Mouse (Mus musculus): ENCODE measurements at regions not wholly inside any gene's neighbourhood (a gene's known extent, or its start where the extent isn't known, plus 50 kb on each side); places are given as distances from the start of the nearest gene placed in this dataset.

- WGBS, result 42% methylated on average over 3 of the region's 3 CpGs
- H3K27ac ChIP-seq (ENCODE audit: low read depth, low read length), result no peak overlapping the region
- ATAC-seq, result 0 out of 2 replicates have a peak, but pooled peaks have one; percentile 10
- H3K4me2 ChIP-seq (ENCODE audit: low read length), result no peak overlapping the region
- no peak overlapping the region for H3K4me3 ChIP-seq (ENCODE audit: low read depth, low read length)
- H3K9ac ChIP-seq (ENCODE audit: low read length), result no peak overlapping the region
- H3K9me3 ChIP-seq (replicated peaks; ENCODE audit: control insufficient read depth, low read length), result no peaks in the 10 kb centered on the region
- no peaks in the 10 kb centered on the region for H3K27me3 ChIP-seq (replicated peaks; ENCODE audit: control insufficient read depth, insufficient read depth, low read length)
- H3K36me3 ChIP-seq (ENCODE audit: control insufficient read depth, insufficient read depth, low read length), result no peaks in the 10 kb centered on the region
- peak; percentile 61 for DNase-seq (ENCODE audit: low spot score)
- no peaks in the 10 kb centered on the region for H3K4me1 ChIP-seq (ENCODE audit: control insufficient read depth, insufficient read depth, low read length)
These were observed 885.8 kb upstream of the Ddx18 start for GRCm38 (mm10) chr1:122453617-122454016.

GRCm38 (mm10) chr1:122439358-122439757 is 871.6 kb upstream of the Ddx18 start:
- Histone ChIP-seq H3K36me3 (ENCODE audit: control insufficient read depth, insufficient read depth, low read length) (no peaks in the 10 kb centered on the region), H3K27ac (ENCODE audit: low read depth, low read length) (no peak overlapping the region), H3K4me3 (ENCODE audit: low read depth, low read length) (no peak overlapping the region), H3K27me3 (replicated peaks; ENCODE audit: control insufficient read depth, insufficient read depth, low read length) (no peaks in the 10 kb centered on the region), H3K9me3 (replicated peaks; ENCODE audit: control insufficient read depth, low read length) (no peaks in the 10 kb centered on the region), H3K4me2 (ENCODE audit: low read length) (no peak overlapping the region), H3K9ac (ENCODE audit: low read length) (no peak overlapping the region), H3K4me1 (ENCODE audit: control insufficient read depth, insufficient read depth, low read length) (no peaks in the 10 kb centered on the region)
- 73% methylated on average over 3 of the region's 3 CpGs for WGBS
- DNase-seq (ENCODE audit: low spot score), result peak; percentile 3
- no peak for ATAC-seq

GRCm38 (mm10) chr1:122423503-122423902 is 855.7 kb upstream of the Ddx18 start:
- Histone ChIP-seq H3K4me1 (ENCODE audit: control insufficient read depth, insufficient read depth, low read length) (no peaks in the 10 kb centered on the region), H3K9ac (ENCODE audit: low read length) (no peak overlapping the region), H3K27ac (ENCODE audit: low read depth, low read length) (no peak overlapping the region), H3K9me3 (replicated peaks; ENCODE audit: control insufficient read depth, low read length) (no peaks in the 10 kb centered on the region), H3K4me3 (ENCODE audit: low read depth, low read length) (no peak overlapping the region), H3K4me2 (ENCODE audit: low read length) (no peak overlapping the region), H3K27me3 (replicated peaks; ENCODE audit: control insufficient read depth, insufficient read depth, low read length) (no peaks in the 10 kb centered on the region), H3K36me3 (ENCODE audit: control insufficient read depth, insufficient read depth, low read length) (no peaks in the 10 kb centered on the region)
- WGBS, result 51% methylated on average over 2 of the region's 2 CpGs
- ATAC-seq, result no peak
- peak; percentile 11 for DNase-seq (ENCODE audit: low spot score)

GRCm38 (mm10) chr1:122396342-122396741 is 828.6 kb upstream of the Ddx18 start:
- H3K9ac ChIP-seq (ENCODE audit: low read length), result no peak overlapping the region
- H3K27me3 ChIP-seq (replicated peaks; ENCODE audit: control insufficient read depth, insufficient read depth, low read length), result no peaks in the 10 kb centered on the region
- H3K9me3 ChIP-seq (replicated peaks; ENCODE audit: control insufficient read depth, low read length), result no peaks in the 10 kb centered on the region
- no peaks in the 10 kb centered on the region for H3K4me1 ChIP-seq (ENCODE audit: control insufficient read depth, insufficient read depth, low read length)
- no peak overlapping the region for H3K4me3 ChIP-seq (ENCODE audit: low read depth, low read length)
- WGBS, result 97% methylated on average over 2 of the region's 2 CpGs
- no peak for DNase-seq (ENCODE audit: low spot score)
- H3K36me3 ChIP-seq (ENCODE audit: control insufficient read depth, insufficient read depth, low read length), result no peaks in the 10 kb centered on the region
- no peak overlapping the region for H3K4me2 ChIP-seq (ENCODE audit: low read length)
- no peak overlapping the region for H3K27ac ChIP-seq (ENCODE audit: low read depth, low read length)
- ATAC-seq, result no peak

- no peaks in the 10 kb centered on the region for H3K27me3 ChIP-seq (replicated peaks; ENCODE audit: control insufficient read depth, insufficient read depth, low read length)
- no peak overlapping the region for H3K4me3 ChIP-seq (ENCODE audit: low read depth, low read length)
- H3K4me1 ChIP-seq (ENCODE audit: control insufficient read depth, insufficient read depth, low read length), result no peaks in the 10 kb centered on the region
- peak; percentile 32 for DNase-seq (ENCODE audit: low spot score)
- no peaks in the 10 kb centered on the region for H3K9me3 ChIP-seq (replicated peaks; ENCODE audit: control insufficient read depth, low read length)
- ATAC-seq, result peak; percentile 57
- H3K36me3 ChIP-seq (ENCODE audit: control insufficient read depth, insufficient read depth, low read length), result no peaks in the 10 kb centered on the region
- no peak overlapping the region for H3K9ac ChIP-seq (ENCODE audit: low read length)
- H3K4me2 ChIP-seq (ENCODE audit: low read length), result no peak overlapping the region
- 59% methylated on average over 3 of the region's 3 CpGs for WGBS
- no peak overlapping the region for H3K27ac ChIP-seq (ENCODE audit: low read depth, low read length)
These were observed 826.0 kb upstream of the Ddx18 start for GRCm38 (mm10) chr1:122393660-122394355.

GRCm38 (mm10) chr1:122357015-122357414 is 789.2 kb upstream of the Ddx18 start:
- Histone ChIP-seq H3K9me3 (replicated peaks; ENCODE audit: control insufficient read depth, low read length) (no peaks in the 10 kb centered on the region; the same call in 1 of the 2 replicates), H3K27me3 (replicated peaks; ENCODE audit: control insufficient read depth, insufficient read depth, low read length) (0 out of 2 replicates have a peak, but pooled peaks cover 3% of the 10 kb centered on the region), H3K4me3 (ENCODE audit: low read depth, low read length) (no peak overlapping the region), H3K4me2 (ENCODE audit: low read length) (no peak overlapping the region), H3K4me1 (ENCODE audit: control insufficient read depth, insufficient read depth, low read length) (no peaks in the 10 kb centered on the region), H3K36me3 (ENCODE audit: control insufficient read depth, insufficient read depth, low read length) (no peaks in the 10 kb centered on the region), H3K9ac (ENCODE audit: low read length) (no peak overlapping the region), H3K27ac (ENCODE audit: low read depth, low read length) (no peak overlapping the region)
- ATAC-seq, result no peak
- DNase-seq (ENCODE audit: low spot score), result peak; percentile 95
- WGBS, result 96% methylated on average over 16 of the region's 16 CpGs

GRCm38 (mm10) chr1:122351530-122351929 is 783.7 kb upstream of the Ddx18 start:
- Histone ChIP-seq H3K4me1 (ENCODE audit: control insufficient read depth, insufficient read depth, low read length) (no peaks in the 10 kb centered on the region), H3K9ac (ENCODE audit: low read length) (no peak overlapping the region), H3K4me3 (ENCODE audit: low read depth, low read length) (no peak overlapping the region), H3K27me3 (replicated peaks; ENCODE audit: control insufficient read depth, insufficient read depth, low read length) (no peaks in the 10 kb centered on the region), H3K4me2 (ENCODE audit: low read length) (no peak overlapping the region), H3K27ac (ENCODE audit: low read depth, low read length) (no peak overlapping the region), H3K36me3 (ENCODE audit: control insufficient read depth, insufficient read depth, low read length) (no peaks in the 10 kb centered on the region), H3K9me3 (replicated peaks; ENCODE audit: control insufficient read depth, low read length) (no peaks in the 10 kb centered on the region)
- DNase-seq (ENCODE audit: low spot score) (peak; percentile 34), ATAC-seq (no peak)

- no peak overlapping the region for H3K27ac ChIP-seq (ENCODE audit: low read depth, low read length)
- H3K4me1 ChIP-seq (ENCODE audit: control insufficient read depth, insufficient read depth, low read length), result no peaks in the 10 kb centered on the region
- H3K4me2 ChIP-seq (ENCODE audit: low read length), result no peak overlapping the region
- H3K9me3 ChIP-seq (replicated peaks; ENCODE audit: control insufficient read depth, low read length), result no peaks in the 10 kb centered on the region
- 80% methylated on average over 6 of the region's 6 CpGs for WGBS
- DNase-seq (ENCODE audit: low spot score) (no peak), ATAC-seq (no peak)
- no peaks in the 10 kb centered on the region for H3K36me3 ChIP-seq (ENCODE audit: control insufficient read depth, insufficient read depth, low read length)
- no peak overlapping the region for H3K9ac ChIP-seq (ENCODE audit: low read length)
- H3K4me3 ChIP-seq (ENCODE audit: low read depth, low read length), result no peak overlapping the region
- no peaks in the 10 kb centered on the region for H3K27me3 ChIP-seq (replicated peaks; ENCODE audit: control insufficient read depth, insufficient read depth, low read length)
These were observed 765.5 kb upstream of the Ddx18 start for GRCm38 (mm10) chr1:122333267-122333666.

GRCm38 (mm10) chr1:122328276-122328675 is 760.5 kb upstream of the Ddx18 start:
- H3K27me3 ChIP-seq (replicated peaks; ENCODE audit: control insufficient read depth, insufficient read depth, low read length), result no peaks in the 10 kb centered on the region
- H3K4me3 ChIP-seq (ENCODE audit: low read depth, low read length), result no peak overlapping the region
- H3K36me3 ChIP-seq (ENCODE audit: control insufficient read depth, insufficient read depth, low read length), result no peaks in the 10 kb centered on the region
- no peak overlapping the region for H3K27ac ChIP-seq (ENCODE audit: low read depth, low read length)
- DNase-seq (ENCODE audit: low spot score) (peak; percentile 4), ATAC-seq (no peak)
- H3K4me1 ChIP-seq (ENCODE audit: control insufficient read depth, insufficient read depth, low read length), result no peaks in the 10 kb centered on the region
- no peak overlapping the region for H3K4me2 ChIP-seq (ENCODE audit: low read length)
- no peaks in the 10 kb centered on the region for H3K9me3 ChIP-seq (replicated peaks; ENCODE audit: control insufficient read depth, low read length)
- WGBS, result 40% methylated on average over 1 of the region's 1 CpGs
- no peak overlapping the region for H3K9ac ChIP-seq (ENCODE audit: low read length)
